Mouse (Mus musculus): ENCODE measurements at regions not wholly inside any gene's neighbourhood (a gene's known extent, or its start where the extent isn't known, plus 50 kb on each side); places are given as distances from the start of the nearest gene placed in this dataset.

DNA sequence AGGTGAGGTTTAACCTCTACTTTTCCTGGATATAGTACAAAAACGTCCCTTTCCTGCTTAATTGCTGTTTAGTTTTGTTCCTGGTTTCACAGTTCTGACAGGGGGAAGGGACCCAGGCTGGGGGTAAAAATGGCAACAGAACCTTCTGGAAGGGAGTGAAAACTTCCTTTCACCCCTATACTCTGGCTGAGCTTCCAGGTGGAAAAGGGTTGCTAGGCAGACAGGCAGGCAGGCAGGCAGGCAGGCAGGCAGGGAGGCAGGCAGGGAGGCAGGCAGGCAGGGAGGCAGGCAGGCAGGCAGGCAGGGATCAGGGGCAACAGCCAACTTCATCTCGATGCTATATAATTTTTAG, 94.9 kb upstream of the Bmper start:
- peak in 1 of 2 experiments; percentile 25 for DNase-seq (ENCODE audit: low spot score in 2 of 2)

DNA sequence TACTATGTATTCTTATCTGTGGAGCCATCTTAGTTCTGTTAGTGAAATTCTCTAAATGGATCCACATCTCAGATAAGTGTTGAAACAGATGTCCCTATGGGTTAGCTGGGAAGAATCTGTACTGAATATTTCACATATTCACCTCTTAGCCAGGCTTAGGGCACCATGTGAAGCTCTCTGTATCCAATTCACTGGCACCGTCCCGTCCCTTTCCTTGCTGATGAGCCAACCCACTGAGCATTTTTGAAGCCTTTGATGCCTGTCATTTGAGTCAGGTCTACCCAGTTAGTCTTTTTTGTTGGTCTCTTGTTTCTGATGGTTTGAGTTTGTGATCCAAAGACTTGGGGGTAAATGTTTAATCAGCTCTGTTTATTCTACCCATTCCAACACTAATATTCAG, 88.9 kb upstream of the Bmper start:
- DNase-seq (ENCODE audit: low spot score in 2 of 2): no peak

- DNase-seq (ENCODE audit: low spot score in 2 of 2): no peak
Measured at GRCm38 (mm10) chr9:23134421-23135118, 88.3 kb upstream of the Bmper start.

GRCm38 (mm10) chr9:23136511-23136910, 86.4 kb upstream of the Bmper start:
- no peak for DNase-seq (ENCODE audit: low spot score in 2 of 2)

GRCm38 (mm10) chr9:23137682-23138210, 85.1 kb upstream of the Bmper start:
- no peak for DNase-seq (ENCODE audit: low spot score in 2 of 2)

- DNase-seq (ENCODE audit: low spot score in 2 of 2): no peak
Measured at GRCm38 (mm10) chr9:23139580-23140162, 83.2 kb upstream of the Bmper start.

- DNase-seq (ENCODE audit: low spot score in 2 of 2): no peak
Measured at GRCm38 (mm10) chr9:23144281-23144680, 78.6 kb upstream of the Bmper start.

DNA sequence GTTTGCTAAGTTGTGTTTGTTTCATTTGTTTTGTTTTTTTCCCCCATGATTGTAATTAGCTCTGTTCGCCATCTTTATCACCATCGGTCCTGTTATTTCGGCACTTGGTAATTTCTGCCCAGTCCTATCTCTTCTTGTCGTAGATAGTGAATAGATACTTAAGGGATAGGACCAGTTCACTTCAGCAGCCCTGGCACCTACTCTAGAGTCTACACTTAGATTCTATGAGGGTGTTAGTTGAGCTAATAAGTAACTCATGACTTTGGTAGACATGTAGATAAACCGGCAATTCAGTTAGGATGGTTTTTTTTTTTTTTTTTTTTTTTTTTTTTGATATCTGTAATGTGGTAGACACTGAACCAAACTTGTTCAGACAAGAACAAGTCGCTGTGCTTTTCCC, 72.5 kb upstream of the Bmper start:
- no peak for DNase-seq (ENCODE audit: low spot score in 2 of 2)

- no peak for DNase-seq (ENCODE audit: low spot score in 2 of 2)
Measured at GRCm38 (mm10) chr9:23150874-23151273, 72.0 kb upstream of the Bmper start.

DNA sequence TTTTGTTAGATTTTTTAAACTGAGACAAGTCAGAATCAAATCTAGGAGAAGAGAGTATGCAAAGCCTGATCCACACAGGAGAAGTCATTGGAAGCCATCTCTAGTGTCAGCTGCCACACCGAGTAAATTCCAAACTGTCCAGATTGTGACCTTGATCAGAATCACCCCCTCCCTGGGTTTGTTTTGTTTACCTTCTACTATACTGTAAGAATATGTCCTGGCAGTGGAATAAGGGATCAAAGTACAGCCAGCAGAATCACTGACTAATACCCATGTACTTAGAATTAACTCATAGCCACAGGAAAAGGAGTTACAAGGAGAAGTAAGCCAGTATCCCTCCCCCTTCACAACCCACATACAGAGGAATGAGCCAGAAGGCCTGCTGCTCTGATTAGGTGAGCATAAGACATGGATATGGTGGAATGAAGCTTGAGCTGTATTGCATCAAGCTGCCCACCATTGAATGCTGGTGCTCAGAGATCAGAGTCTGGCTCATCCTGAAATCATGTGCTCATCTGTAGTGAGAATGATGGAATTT, 70.9 kb upstream of the Bmper start:
- DNase-seq (ENCODE audit: low spot score in 2 of 2): no peak

DNA sequence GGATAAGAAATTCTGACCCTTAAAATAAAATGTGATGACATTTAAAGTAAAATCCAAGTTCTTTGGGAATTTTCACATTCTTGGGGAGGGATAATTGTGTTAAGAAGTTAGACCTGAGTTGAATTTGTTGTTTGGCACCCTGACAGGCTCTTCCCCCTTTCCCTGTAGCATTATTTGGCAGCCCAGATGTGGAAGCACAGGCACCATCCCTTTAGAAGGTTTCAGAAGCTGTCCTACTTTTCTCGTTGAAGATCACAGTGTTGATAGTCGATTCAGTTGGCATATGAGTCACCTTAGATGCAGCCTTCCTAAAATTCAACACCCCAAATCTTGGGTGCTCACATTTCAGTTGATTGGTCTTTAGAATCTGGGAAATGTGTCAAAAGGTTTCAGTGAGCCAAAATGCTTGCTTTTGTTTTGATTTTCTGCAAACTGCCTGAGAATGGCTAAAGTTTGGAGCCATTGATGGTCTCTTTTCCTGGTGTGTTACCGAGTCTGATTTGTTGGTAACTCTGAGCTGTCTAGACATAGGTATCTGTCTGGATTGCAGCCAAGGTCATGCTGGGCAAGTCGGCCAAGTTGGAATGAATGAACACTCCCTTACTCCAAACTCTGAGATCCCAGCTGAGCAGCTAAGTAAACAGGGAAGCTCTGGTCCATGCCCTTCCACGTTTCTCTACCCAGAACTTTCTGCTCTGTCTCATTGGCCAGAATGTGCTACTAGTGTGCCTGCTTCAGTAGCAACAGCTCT, 65.9 kb upstream of the Bmper start:
- no peak for DNase-seq (ENCODE audit: low spot score in 2 of 2)

DNA sequence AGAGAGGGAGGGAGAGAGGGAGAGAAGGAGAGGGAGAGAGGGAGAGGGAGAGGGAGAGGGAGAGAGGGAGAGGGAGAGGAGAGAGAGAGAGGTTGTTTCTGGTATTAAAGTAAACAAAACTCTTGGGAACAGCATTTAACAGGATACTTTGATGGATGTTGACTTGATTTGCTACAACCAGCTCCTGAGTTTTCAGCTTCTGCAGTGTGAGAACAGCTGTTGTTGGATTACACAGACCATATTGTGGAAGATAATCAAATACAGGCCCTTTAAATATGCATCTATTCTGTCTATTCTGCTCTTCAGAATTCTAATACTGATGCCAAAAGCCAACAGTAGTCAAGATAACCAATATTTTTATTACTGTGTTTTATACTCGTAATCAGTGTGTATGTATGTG, 64.4 kb upstream of the Bmper start:
- DNase-seq (ENCODE audit: low spot score in 2 of 2): no peak

- no peak for DNase-seq (ENCODE audit: low spot score in 2 of 2)
Measured at GRCm38 (mm10) chr9:23161346-23161745, 61.5 kb upstream of the Bmper start.

DNA sequence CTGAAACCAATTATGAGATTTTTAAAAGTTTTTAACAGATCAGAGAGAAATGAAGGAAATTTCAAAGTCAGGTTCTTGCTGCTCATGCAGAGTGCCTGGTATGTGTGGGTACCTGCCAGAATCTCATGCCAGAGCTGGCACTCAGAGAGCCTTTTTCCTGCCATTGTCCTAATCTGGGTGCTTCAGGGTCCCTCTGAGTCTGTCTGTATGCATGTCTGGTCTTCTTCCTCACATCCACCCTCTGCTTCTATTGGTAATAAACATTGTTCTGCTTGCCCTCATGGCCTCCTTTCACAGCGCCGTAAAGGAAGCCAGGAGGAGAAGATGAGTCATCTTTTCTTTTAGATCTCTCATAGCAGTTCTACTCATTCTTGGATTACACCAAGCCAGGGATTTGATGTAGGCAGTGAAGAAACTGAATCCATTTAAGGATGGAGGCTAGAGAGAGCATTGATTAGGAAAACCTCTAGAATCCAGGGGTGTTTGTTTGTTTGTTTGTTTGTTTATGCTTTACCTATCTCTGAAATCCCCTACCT, 55.8 kb upstream of the Bmper start:
- DNase-seq (ENCODE audit: low spot score in 2 of 2): no peak

DNA sequence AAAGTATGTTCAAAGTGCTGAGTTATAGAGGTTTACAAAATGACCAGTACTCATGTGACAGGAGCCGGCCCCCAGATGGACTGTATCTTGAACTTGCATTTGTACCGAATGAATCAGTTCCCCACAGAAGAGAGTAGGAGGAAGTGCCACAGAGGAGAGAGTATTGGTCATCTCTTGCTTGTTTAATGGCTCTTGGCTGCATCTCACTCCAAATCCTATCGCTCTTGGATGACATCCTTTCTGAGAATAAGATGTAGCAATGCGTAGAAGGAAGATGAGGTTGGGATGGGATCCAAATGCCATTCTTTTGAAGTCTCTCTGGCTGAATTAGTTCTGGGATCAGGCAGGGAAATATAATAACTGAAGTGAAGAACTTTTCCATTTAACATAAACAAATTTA, 55.2 kb upstream of the Bmper start:
- DNase-seq (ENCODE audit: low spot score in 2 of 2): no peak

DNA sequence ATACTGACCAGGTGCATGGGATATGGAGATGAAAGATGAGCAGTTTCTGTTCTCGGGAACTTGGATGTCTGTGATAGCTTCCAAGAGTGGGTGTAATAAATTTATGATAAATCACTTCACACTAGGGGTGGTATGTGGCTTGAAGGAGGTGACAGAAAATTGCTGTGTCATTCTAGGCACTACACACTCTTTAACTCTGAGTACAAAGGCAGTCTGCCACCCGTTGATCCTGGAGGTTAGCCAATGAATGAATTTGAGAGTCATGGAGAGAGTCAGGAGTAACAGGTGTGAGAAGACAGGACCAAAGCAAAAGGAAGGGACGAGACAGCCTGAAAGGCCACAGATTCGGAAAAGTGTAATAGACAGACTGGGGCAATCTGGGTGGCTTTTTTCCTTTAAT, 54.7 kb upstream of the Bmper start:
- DNase-seq (ENCODE audit: low spot score in 2 of 2): no peak

DNA sequence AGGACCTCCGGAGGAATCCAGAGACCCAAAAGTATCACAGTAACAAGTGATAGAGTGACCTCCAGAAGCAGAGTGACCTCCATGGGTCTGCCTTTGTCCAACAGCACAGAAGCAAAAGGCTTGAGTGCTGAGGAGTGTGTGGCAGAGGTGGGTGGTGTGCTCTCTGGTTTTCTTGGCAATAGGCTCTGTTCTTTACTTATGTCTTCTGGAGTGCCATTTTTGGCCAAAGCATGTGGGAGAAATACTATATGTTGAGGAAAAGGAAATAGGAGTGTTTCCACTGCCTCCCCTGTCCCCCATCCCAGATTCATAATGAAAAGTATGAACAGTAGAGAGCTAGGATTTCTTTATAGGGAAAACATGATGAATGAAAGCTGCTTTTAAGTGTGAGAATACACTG, 51.5 kb upstream of the Bmper start:
- no peak for DNase-seq (ENCODE audit: low spot score in 2 of 2)

Measured in frontal cortex, postnatal 10 days (tissue).